Comparison of ENCODE assay signal across 12 mouse cellular contexts in genomic region chr11:98949958-98950460, GRCm38 (mm10). TPM values are rescaled to one million over a fixed set of nuclear protein-coding genes. Genes with fewer than 3 reads are reported as not detected.
A peak's percentile ranks its signal among the peaks of the same experiment; 100 is the strongest.
DNase-seq lines count a peak whose midpoint lies in the region; ATAC-seq lines count a peak whose summit lies in the region.
"Had no signal": no experiment of that assay in that cellular context is flagged by ENCODE, and none has a peak within 500 bp of the region (broad histone marks: within the 10 kb centered on the region; RNA-seq: fewer than 3 reads in every experiment).

No protein-coding gene starts in this region.

- H3K27me3 ChIP-seq in lung, embryonic 15.5 days, result no peaks in the 10 kb centered on the region
- H3K27me3 ChIP-seq in limb, embryonic 15.5 days, result no peaks in the 10 kb centered on the region
- H3K27me3 ChIP-seq in hindbrain, embryonic 11.5 days (ENCODE audit: control insufficient read depth, insufficient read depth, low read length), result no peaks in the 10 kb centered on the region
- H3K27me3 ChIP-seq: liver, embryonic 13.5 days; neural tube, embryonic 13.5 days had no signal

- H3K4me1 ChIP-seq in lung, embryonic 15.5 days, result peaks cover 84% of the 10 kb centered on the region
- peaks cover 90% of the 10 kb centered on the region for H3K4me1 ChIP-seq in limb, embryonic 15.5 days
- peaks cover 15% of the 10 kb centered on the region for H3K4me1 ChIP-seq in hindbrain, embryonic 11.5 days (replicated peaks; ENCODE audit: control insufficient read depth, insufficient read depth, low read length)

- H3K4me3 ChIP-seq in lung, embryonic 15.5 days, result no peak overlapping the region
- no peak overlapping the region for H3K4me3 ChIP-seq in limb, embryonic 15.5 days
- no peak overlapping the region for H3K4me3 ChIP-seq in hindbrain, embryonic 11.5 days (ENCODE audit: low read depth, low read length)
- H3K4me3 ChIP-seq: erythroblast, embryonic 14.5 days; liver, embryonic 13.5 days; neural tube, embryonic 13.5 days had no signal

- no peaks in the 10 kb centered on the region for H3K9me3 ChIP-seq in lung, embryonic 15.5 days
- H3K9me3 ChIP-seq in limb, embryonic 15.5 days, result no peaks in the 10 kb centered on the region
- H3K9me3 ChIP-seq in hindbrain, embryonic 11.5 days (ENCODE audit: control insufficient read depth, low read length), result no peaks in the 10 kb centered on the region
- H3K9me3 ChIP-seq: liver, embryonic 13.5 days; neural tube, embryonic 13.5 days had no signal

- no peak for ATAC-seq in lung, embryonic 15.5 days (ENCODE audit: borderline replicate concordance, extremely low read depth, low FRiP score, low TSS enrichment)
- ATAC-seq in limb, embryonic 15.5 days (ENCODE audit: insufficient number of reproducible peaks, low FRiP score, low TSS enrichment, low read depth), result no peak
- ATAC-seq in hindbrain, embryonic 11.5 days (ENCODE audit: low FRiP score), result no peak

- no peak overlapping the region for H3K4me2 ChIP-seq in lung, embryonic 15.5 days
- H3K4me2 ChIP-seq in limb, embryonic 15.5 days, result no peak overlapping the region
- no peak overlapping the region for H3K4me2 ChIP-seq in hindbrain, embryonic 11.5 days (replicated peaks; ENCODE audit: low read depth, low read length)
- H3K4me2 ChIP-seq: liver, embryonic 13.5 days; neural tube, embryonic 13.5 days had no signal

- 80% methylated on average over 7 of the region's 7 CpGs for WGBS in lung, embryonic 15.5 days
- 87% methylated on average over 7 of the region's 7 CpGs for WGBS in limb, embryonic 15.5 days
- WGBS in hindbrain, embryonic 11.5 days, result 84% methylated on average over 7 of the region's 7 CpGs

- peak; percentile 74 for DNase-seq in cerebellum, adult 11-12 months
- DNase-seq in cerebellum, adult 9-11 months, result no peak
- no peak for DNase-seq in lung, postnatal 14 days
- peak; percentile 73 for DNase-seq in gastrocnemius, postnatal 25 days
- DNase-seq in hindbrain, embryonic 11.5 days (ENCODE audit: low spot score), result no peak
- DNase-seq in natural killer cell, adult 2 months (ENCODE audit: low spot score in 2 of 2), result no peak
- DNase-seq: liver, embryonic 13.5 days; thymus, adult 18-20 months had no signal

- H3K27ac ChIP-seq in lung, embryonic 15.5 days, result peak overlapping the region; percentile 86; the same call in 1 of the 2 replicates
- peak overlapping the region; percentile 86 for H3K27ac ChIP-seq in limb, embryonic 15.5 days
- H3K27ac ChIP-seq in hindbrain, embryonic 11.5 days (ENCODE audit: low read depth, low read length), result no peak overlapping the region
- H3K27ac ChIP-seq: liver, embryonic 13.5 days had no signal

- peaks cover 6% of the 10 kb centered on the region for H3K36me3 ChIP-seq in lung, embryonic 15.5 days
- H3K36me3 ChIP-seq in limb, embryonic 15.5 days, result peaks cover 35% of the 10 kb centered on the region
- H3K36me3 ChIP-seq in hindbrain, embryonic 11.5 days (ENCODE audit: control insufficient read depth, insufficient read depth, low read length), result no peaks in the 10 kb centered on the region
- H3K36me3 ChIP-seq: liver, embryonic 13.5 days had no signal

- no peak overlapping the region for H3K9ac ChIP-seq in lung, embryonic 15.5 days
- no peak overlapping the region for H3K9ac ChIP-seq in limb, embryonic 15.5 days
- H3K9ac ChIP-seq in hindbrain, embryonic 11.5 days (ENCODE audit: low read depth, low read length), result no peak overlapping the region
- H3K9ac ChIP-seq: liver, embryonic 13.5 days; neural tube, embryonic 13.5 days had no signal

RNA-seq across cellular contexts. Expression of gene Rara, which starts 22.4 kb away (rescaled TPM):
- polyA plus RNA-seq in lung, embryonic 15.5 days (2015; fragmentation: Nextera tagmentation; extraction: Ambion mirVana), result 36.5 and 38.4 TPM in 2 replicates
- total RNA-seq in gastrocnemius, postnatal 25 days (2021), result 10 to 100 TPM in 1 of 2 experiments, 1 to 10 TPM in 1; 9.4 to 12.8 TPM
- polyA plus RNA-seq in limb, embryonic 15.5 days (2015; fragmentation: Nextera tagmentation; extraction: Ambion mirVana), result 43.9 and 51.7 TPM in 2 replicates
- 48.3 and 51.2 TPM in 2 replicates for polyA plus RNA-seq in hindbrain, embryonic 11.5 days (2014; fragmentation: Nextera tagmentation; extraction: Ambion mirVana)

RNA-seq across cellular contexts. Expression of gene Gjd3, which starts 32.8 kb away (rescaled TPM):
- 0.20 and 0.61 TPM in 2 replicates for polyA plus RNA-seq in lung, embryonic 15.5 days (2015; fragmentation: Nextera tagmentation; extraction: Ambion mirVana)
- total RNA-seq in gastrocnemius, postnatal 25 days (2021), result not detected
- polyA plus RNA-seq in limb, embryonic 15.5 days (2015; fragmentation: Nextera tagmentation; extraction: Ambion mirVana), result 0.49 and 0.86 TPM in 2 replicates
- 0.28 and 0.74 TPM in 2 replicates for polyA plus RNA-seq in hindbrain, embryonic 11.5 days (2014; fragmentation: Nextera tagmentation; extraction: Ambion mirVana)
- polyA plus RNA-seq: erythroblast, embryonic 14.5 days; liver, embryonic 13.5 days had no signal

RNA-seq across cellular contexts. Expression of gene Cdc6, which starts 42.4 kb away (rescaled TPM):
- polyA plus RNA-seq in lung, embryonic 15.5 days (2015; fragmentation: Nextera tagmentation; extraction: Ambion mirVana), result 41.3 and 42.5 TPM in 2 replicates
- under 1 TPM; 0.13 to 0.56 TPM for total RNA-seq in gastrocnemius, postnatal 25 days (2021)
- 23.2 and 24.1 TPM in 2 replicates for polyA plus RNA-seq in limb, embryonic 15.5 days (2015; fragmentation: Nextera tagmentation; extraction: Ambion mirVana)
- 33.1 and 39.0 TPM in 2 replicates for polyA plus RNA-seq in hindbrain, embryonic 11.5 days (2014; fragmentation: Nextera tagmentation; extraction: Ambion mirVana)

Comparison
In these comparisons a context has a peak if more than half of its experiments do, and no peak if none do; other contexts are left out.
1. DNase-seq: peak in cerebellum, adult 11-12 months (single experiment) and gastrocnemius, postnatal 25 days (single experiment); none in cerebellum, adult 9-11 months (single experiment), lung, postnatal 14 days (single experiment), hindbrain, embryonic 11.5 days (single experiment) and natural killer cell, adult 2 months (0 of 2).